Mouse (Mus musculus): Measurements from ENCODE around the gene Map10. TPM values are rescaled to one million over a fixed set of nuclear protein-coding genes. Genes with fewer than 3 reads are reported as not detected.

The Map10 gene
- total RNA-seq, 2 experiments from 2014 or later: 2.0 to 2.6 TPM

GRCm38 (mm10) chr8:125716211-125716610 lies 46.6 kb downstream of the Map10 start:
- DNase-seq (ENCODE audit: low spot score): no peak

- no peak for DNase-seq (ENCODE audit: low spot score)
Observed at GRCm38 (mm10) chr8:125716613-125717012, 47.0 kb downstream of the Map10 start.

GRCm38 (mm10) chr8:125718914-125719313 lies 49.3 kb downstream of the Map10 start:
- no peak for DNase-seq (ENCODE audit: low spot score)

GRCm38 (mm10) chr8:125722675-125723074 lies 53.1 kb downstream of the Map10 start:
- DNase-seq (ENCODE audit: low spot score): peak; percentile 53

Other genes with a start within 250 kb of the Map10 start
- 1 to 10 TPM; 5.1 to 7.5 TPM for gene Sipa1l2, start 100.0 kb upstream of the Map10 start, total RNA-seq (2021)
- gene Ntpcr, start 60.1 kb downstream of the Map10 start, total RNA-seq (2021): 10 to 100 TPM in 1 of 2 experiments, 1 to 10 TPM in 1; 9.9 to 10.2 TPM
- under 1 TPM; 0.21 to 0.48 TPM for gene Pcnx2, start 228.5 kb downstream of the Map10 start, total RNA-seq (2021)
- under 1 TPM; 0.05 to 0.26 TPM for gene Map3k21, start 240.6 kb downstream of the Map10 start, total RNA-seq (2021)

Measured in gastrocnemius, adult 18-20 months (tissue).